In genomic region chr1:73920701-73921100, GRCm38 (mm10) we compare ENCODE assay signal across 20 mouse cellular contexts.
DNase-seq lines count a peak whose midpoint lies in the region; ATAC-seq lines count a peak whose summit lies in the region.
"Had no signal": no experiment of that assay in that cellular context is flagged by ENCODE, and none has a peak within 500 bp of the region (broad histone marks: within the 10 kb centered on the region; RNA-seq: fewer than 3 reads in every experiment).

No protein-coding gene starts in this region.

- no peak overlapping the region for H3K9ac ChIP-seq in heart, embryonic 14.5 days (ENCODE audit: low read length)
- H3K9ac ChIP-seq in midbrain, embryonic 11.5 days (ENCODE audit: low read length), result no peak overlapping the region
- H3K9ac ChIP-seq in intestine, embryonic 16.5 days (ENCODE audit: low read depth, low read length), result no peak overlapping the region
- H3K9ac ChIP-seq: forebrain, embryonic 12.5 days; limb, embryonic 15.5 days; neural tube, embryonic 15.5 days had no signal

- H3K4me3 ChIP-seq in heart, embryonic 14.5 days (ENCODE audit: control insufficient read depth in 1 of 2, insufficient read depth in 1 of 2, low read depth in 1 of 2, low read length in 2 of 2), result no peak overlapping the region
- no peak overlapping the region for H3K4me3 ChIP-seq in midbrain, embryonic 11.5 days (ENCODE audit: low read depth, low read length)
- H3K4me3 ChIP-seq in midbrain, embryonic 10.5 days, result no peak overlapping the region
- no peak overlapping the region for H3K4me3 ChIP-seq in intestine, embryonic 16.5 days (ENCODE audit: low read length)
- H3K4me3 ChIP-seq: forebrain, embryonic 12.5 days; limb, embryonic 15.5 days; myocyte; neural tube, embryonic 15.5 days had no signal

- peaks cover 33 to 80% of the 10 kb centered on the region in 2 experiments for H3K4me1 ChIP-seq in heart, embryonic 14.5 days (ENCODE audit: control insufficient read depth in 2 of 2, insufficient read depth in 2 of 2, low read length in 2 of 2)
- no peaks in the 10 kb centered on the region for H3K4me1 ChIP-seq in midbrain, embryonic 11.5 days (ENCODE audit: control insufficient read depth, insufficient read depth, low read length)
- H3K4me1 ChIP-seq in midbrain, embryonic 10.5 days, result peaks cover 5% of the 10 kb centered on the region; the same call in 1 of the 2 replicates
- H3K4me1 ChIP-seq in intestine, embryonic 16.5 days (ENCODE audit: control insufficient read depth, insufficient read depth, low read length), result no peaks in the 10 kb centered on the region; the same call in 1 of the 2 replicates
- H3K4me1 ChIP-seq: forebrain, embryonic 12.5 days; limb, embryonic 15.5 days; neural tube, embryonic 15.5 days had no signal

- no peak overlapping the region for H3K4me2 ChIP-seq in heart, embryonic 14.5 days (ENCODE audit: low read length)
- no peak overlapping the region for H3K4me2 ChIP-seq in midbrain, embryonic 11.5 days
- H3K4me2 ChIP-seq in intestine, embryonic 16.5 days (ENCODE audit: low read depth, low read length), result no peak overlapping the region
- H3K4me2 ChIP-seq: forebrain, embryonic 12.5 days; limb, embryonic 15.5 days; neural tube, embryonic 15.5 days had no signal

- no peaks in the 10 kb centered on the region for H3K27me3 ChIP-seq in heart, embryonic 14.5 days (ENCODE audit: control insufficient read depth, insufficient read depth, low read length)
- H3K27me3 ChIP-seq in midbrain, embryonic 11.5 days (ENCODE audit: control insufficient read depth, insufficient read depth, low read length), result no peaks in the 10 kb centered on the region
- H3K27me3 ChIP-seq in midbrain, embryonic 10.5 days (ENCODE audit: low read depth, poor library complexity, severe bottlenecking), result no peaks in the 10 kb centered on the region
- H3K27me3 ChIP-seq in intestine, embryonic 16.5 days (replicated peaks; ENCODE audit: control insufficient read depth, insufficient read depth, low read length), result no peaks in the 10 kb centered on the region
- H3K27me3 ChIP-seq: forebrain, embryonic 12.5 days; limb, embryonic 15.5 days; neural tube, embryonic 15.5 days had no signal

- DNase-seq in adrenal gland, adult 2 months, result peak; percentile 2
- DNase-seq in adrenal gland, postnatal 25 days, result no peak
- no peak for DNase-seq in heart, postnatal 10 days
- peak; percentile 39 for DNase-seq in midbrain, embryonic 11.5 days (ENCODE audit: low spot score, missing footprints)
- no peak for DNase-seq in midbrain, embryonic 10.5 days (ENCODE audit: low spot score)
- peak; percentile 6 for DNase-seq in heart, postnatal 4 days
- DNase-seq: cerebellum, adult 11 months; cerebellum, postnatal 25 days; kidney, adult 2 months; midbrain, embryonic 14.5 days; thymus, adult 18-20 months had no signal

- intact Hi-C loops in heart, postnatal 10 days (cut with DNase I), result loop anchor here (5.0 kb wide), 1 partner anchor 67 kb away; no protein-coding TSS in a partner anchor

- H3K36me3 ChIP-seq in heart, embryonic 14.5 days (ENCODE audit: control insufficient read depth, insufficient read depth, low read length), result peaks cover 99% of the 10 kb centered on the region
- H3K36me3 ChIP-seq in midbrain, embryonic 11.5 days (ENCODE audit: control insufficient read depth, insufficient read depth, low read length), result no peaks in the 10 kb centered on the region
- peaks cover 11% of the 10 kb centered on the region for H3K36me3 ChIP-seq in midbrain, embryonic 10.5 days
- H3K36me3 ChIP-seq in intestine, embryonic 16.5 days (ENCODE audit: control insufficient read depth, insufficient read depth, low read length), result peaks cover 7% of the 10 kb centered on the region; the same call in 1 of the 2 replicates
- H3K36me3 ChIP-seq: G1E; neural tube, embryonic 15.5 days had no signal

- no peak for ATAC-seq in heart, embryonic 14.5 days (ENCODE audit: insufficient number of reproducible peaks, insufficient read depth, low FRiP score, low read depth)
- no peak for ATAC-seq in midbrain, embryonic 11.5 days (ENCODE audit: low FRiP score)
- ATAC-seq in intestine, embryonic 16.5 days, result no peak
- ATAC-seq: CD4-positive, CD25-positive, alpha-beta regulatory T cell, adult 4 months; hindbrain, embryonic 16.5 days had no signal

- 91% methylated on average over 8 of the region's 8 CpGs for WGBS in heart, embryonic 14.5 days
- 90% methylated on average over 8 of the region's 8 CpGs for whole genome bisulfite sequencing in midbrain, embryonic 11.5 days
- WGBS in midbrain, embryonic 10.5 days, result 94% methylated on average over 8 of the region's 8 CpGs
- 91% methylated on average over 8 of the region's 8 CpGs for WGBS in intestine, embryonic 16.5 days

- peak overlapping the region; percentile 60 to 78 for H3K27ac ChIP-seq in heart, embryonic 14.5 days (replicated peaks in 1 of 2; ENCODE audit: control insufficient read depth in 1 of 2, insufficient read depth in 1 of 2, low read depth in 2 of 2, low read length in 2 of 2)
- no peak overlapping the region for H3K27ac ChIP-seq in midbrain, embryonic 11.5 days (ENCODE audit: low read depth, low read length)
- H3K27ac ChIP-seq in midbrain, embryonic 10.5 days (replicated peaks), result no peak overlapping the region
- no peak overlapping the region for H3K27ac ChIP-seq in intestine, embryonic 16.5 days (ENCODE audit: low read length)
- H3K27ac ChIP-seq: forebrain, embryonic 12.5 days; limb, embryonic 15.5 days; neural tube, embryonic 15.5 days had no signal

- no peaks in the 10 kb centered on the region for H3K9me3 ChIP-seq in heart, embryonic 14.5 days (ENCODE audit: control insufficient read depth, low read length)
- no peaks in the 10 kb centered on the region for H3K9me3 ChIP-seq in midbrain, embryonic 11.5 days (ENCODE audit: control insufficient read depth, low read length)
- H3K9me3 ChIP-seq in midbrain, embryonic 10.5 days (replicated peaks), result no peaks in the 10 kb centered on the region
- no peaks in the 10 kb centered on the region for H3K9me3 ChIP-seq in intestine, embryonic 16.5 days (ENCODE audit: control insufficient read depth, low read length)
- H3K9me3 ChIP-seq: forebrain, embryonic 12.5 days; G1E; limb, embryonic 15.5 days; neural tube, embryonic 15.5 days had no signal

Comparison
In these comparisons a context has a peak if more than half of its experiments do, and no peak if none do; other contexts are left out.
1. DNase-seq: peak in adrenal gland, adult 2 months (single experiment), midbrain, embryonic 11.5 days (single experiment) and heart, postnatal 4 days (single experiment); none in adrenal gland, postnatal 25 days (single experiment), heart, postnatal 10 days (0 of 2) and midbrain, embryonic 10.5 days (single experiment).
2. H3K27ac ChIP-seq: peak in heart, embryonic 14.5 days (2 of 2); none in midbrain, embryonic 11.5 days (single experiment), midbrain, embryonic 10.5 days (single experiment) and intestine, embryonic 16.5 days (single experiment).